Mouse (Mus musculus) neural tube, embryonic 12.5 days (tissue): ENCODE measurements around the gene Cdk11b. TPM values are rescaled to one million over a fixed set of nuclear protein-coding genes. Genes with fewer than 3 reads are reported as not detected.
"Not testable (repeated sequence)": the region's sequence is repeated elsewhere in the genome, so short reads cannot be mapped to it uniquely, and the experiment has no call there.

Source experiments
- ATAC-seq: fragments of 200-750 bp; cut with Nextera tagmentation; 2 replicates; pipeline ENCODE4 v1.8.0; 2017; ENCODE audit warnings: low read depth, mild to moderate bottlenecking, moderate TSS enrichment, moderate library complexity; ENCODE audit not compliant: low FRiP score
- H3K27ac ChIP-seq: fragments of 300-500 bp; sonication (generic); 2 replicates; pipeline ENCODE4 v1.5.1; 2016
- H3K27me3 ChIP-seq: fragments of 300-500 bp; sonication (generic); replicated peaks from 2 replicates; pipeline ENCODE4 v1.6.1; 2016; ENCODE audit warnings: mild to moderate bottlenecking
- H3K36me3 ChIP-seq: fragments of 300-500 bp; sonication (generic); 2 replicates; pipeline ENCODE4 v1.6.1; 2016; ENCODE audit warnings: mild to moderate bottlenecking
- H3K4me1 ChIP-seq: fragments of 300-500 bp; sonication (generic); 2 replicates; pipeline ENCODE4 v1.6.1; 2016
- H3K4me2 ChIP-seq: fragments of 300-500 bp; sonication (generic); replicated peaks from 2 replicates; pipeline ENCODE4 v1.6.1; 2016; ENCODE audit warnings: mild to moderate bottlenecking
- H3K4me3 ChIP-seq: fragments of 300-500 bp; sonication (generic); 2 replicates; pipeline ENCODE4 v1.5.1; 2016
- H3K9ac ChIP-seq: fragments of 300-500 bp; sonication (generic); 2 replicates; pipeline ENCODE4 v1.6.1; 2016; ENCODE audit warnings: mild to moderate bottlenecking
- H3K9me3 ChIP-seq: fragments of 300-500 bp; sonication (generic); 2 replicates; pipeline ENCODE4 v1.6.1; 2016; ENCODE audit warnings: mild to moderate bottlenecking
- WGBS: fragments of 180-500 bp; shearing (Covaris S2); methylation state at CpG from one replicate; pipeline ENCODE4 v1.1.7; 2016; 5-methylcytosine and 5-hydroxymethylcytosine counted together
- polyA plus RNA-seq: library from polyadenylated mRNA; unstranded; fragments of >200 nt; fragmentation: Nextera tagmentation; extraction: Ambion mirVana; gene quantifications from 2 replicates; pipeline ENCODE4 v1.2.1, GENCODE M21; 2016

The Cdk11b gene
- polyA plus RNA-seq, 1 experiment from 2014 or later: 79.5 TPM

DNA sequence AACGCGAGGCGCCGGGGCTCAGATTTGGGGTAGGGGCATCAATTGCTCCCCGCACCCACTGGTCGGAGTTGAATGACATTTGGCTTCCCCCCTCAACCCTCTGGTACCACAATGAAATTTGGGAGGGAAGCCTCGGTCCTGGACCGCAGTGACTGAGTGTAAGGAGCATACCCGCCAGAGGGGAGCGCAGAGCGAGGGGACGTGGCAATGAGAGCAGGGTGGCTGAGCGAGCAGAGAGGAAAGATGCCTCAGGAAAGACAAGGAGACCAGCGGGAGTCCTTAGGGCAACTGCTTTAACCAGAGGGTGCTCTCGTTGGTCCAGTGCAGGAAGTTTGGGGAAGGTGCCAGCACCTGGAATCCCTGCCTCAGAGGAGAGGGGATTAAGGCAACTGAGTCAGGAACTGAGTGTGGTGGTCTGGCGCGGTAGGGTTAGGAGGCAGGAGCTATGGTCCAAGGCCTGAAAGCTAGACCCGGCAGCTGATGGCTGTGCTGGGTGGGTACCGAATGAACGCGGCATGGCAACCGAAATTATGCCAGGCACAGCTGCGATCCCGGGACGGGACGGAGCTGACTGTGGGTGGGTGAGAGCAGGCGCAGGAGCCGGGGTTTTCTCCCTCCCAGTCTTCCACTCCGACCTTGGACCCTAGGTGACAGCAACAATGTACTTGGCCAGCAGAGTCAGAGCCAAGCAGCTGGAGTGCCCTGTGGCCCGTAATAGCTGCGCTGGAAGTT lies 29.0 kb downstream of the Cdk11b start:
- 3% methylated on average over 31 of the region's 31 CpGs for WGBS
- Histone ChIP-seq H3K4me3 (peak overlapping the region; percentile 38), H3K27ac (no peak overlapping the region), H3K9me3 (no peaks in the 10 kb centered on the region), H3K36me3 (peaks cover 49% of the 10 kb centered on the region), H3K4me2 (peak overlapping the region; percentile 73), H3K9ac (peak overlapping the region; percentile 55), H3K27me3 (peaks cover 64% of the 10 kb centered on the region), H3K4me1 (peaks cover 28% of the 10 kb centered on the region)
- peak; percentile 46 for ATAC-seq

DNA sequence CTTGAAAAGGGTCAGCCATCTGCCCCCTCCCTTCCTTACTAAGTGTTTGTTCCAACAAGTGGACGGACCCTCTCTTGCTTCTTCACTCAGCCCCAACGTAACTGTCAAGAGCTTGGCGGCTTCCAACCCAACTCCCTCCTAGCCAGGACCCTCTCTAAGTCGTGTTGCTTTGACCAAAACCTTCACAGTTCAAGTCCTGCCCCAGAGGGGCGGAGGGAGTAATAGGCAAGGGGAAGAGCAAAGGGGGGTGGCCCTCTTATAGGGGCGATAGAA lies 29.5 kb downstream of the Cdk11b start:
- no peak for ATAC-seq
- peak overlapping the region; percentile 38 for H3K4me3 ChIP-seq
- peaks cover 64% of the 10 kb centered on the region for H3K27me3 ChIP-seq
- H3K36me3 ChIP-seq: peaks cover 49% of the 10 kb centered on the region
- no peak overlapping the region for H3K27ac ChIP-seq
- WGBS: 5% methylated on average over 6 of the region's 6 CpGs
- H3K9ac ChIP-seq: no peak overlapping the region
- H3K4me1 ChIP-seq: peaks cover 28% of the 10 kb centered on the region
- no peaks in the 10 kb centered on the region for H3K9me3 ChIP-seq
- H3K4me2 ChIP-seq: peak overlapping the region; percentile 73

DNA sequence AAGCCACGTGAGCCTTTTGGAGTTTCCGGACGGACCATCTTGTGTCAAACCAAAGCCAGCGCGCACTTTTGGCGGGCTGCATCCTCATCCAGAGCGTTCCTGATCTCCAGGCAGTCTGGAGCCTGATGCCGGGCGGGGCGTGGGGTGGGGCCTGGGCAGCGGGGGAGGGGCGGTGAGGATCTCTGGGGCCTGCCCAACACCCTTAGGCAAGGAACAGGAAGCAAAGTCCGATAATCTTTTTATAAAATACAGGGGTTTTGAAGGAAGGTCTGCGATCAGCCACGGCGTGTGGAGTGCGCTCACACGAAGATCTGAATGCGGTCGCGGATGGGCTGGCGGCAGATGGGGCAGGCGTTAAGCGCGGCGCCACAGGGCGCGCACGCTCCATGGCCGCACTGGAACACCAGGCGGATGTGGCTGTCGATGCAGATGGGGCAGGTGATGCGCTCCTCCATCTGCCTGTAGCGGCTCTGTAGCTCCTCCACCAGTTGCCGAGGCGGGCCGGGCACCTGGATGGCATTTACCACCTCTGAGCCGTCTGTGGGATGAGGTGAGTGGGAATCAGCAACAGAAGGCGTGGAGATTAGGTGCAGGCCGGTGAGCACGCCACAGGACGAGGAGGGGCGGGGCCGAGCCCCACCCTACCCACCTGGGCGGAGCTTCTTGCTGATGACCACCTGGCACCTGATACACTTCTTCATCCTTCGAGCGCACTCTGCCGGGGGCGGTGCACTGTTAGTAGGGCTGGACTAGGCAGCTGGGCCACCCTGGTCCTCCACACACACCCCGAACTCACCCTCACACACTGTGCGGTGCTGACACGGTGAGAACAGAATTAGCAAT lies 30.0 kb downstream of the Cdk11b start:
- peaks cover 28% of the 10 kb centered on the region for H3K4me1 ChIP-seq
- H3K4me2 ChIP-seq: peak overlapping the region; percentile 73
- 2% methylated on average over 52 of the region's 52 CpGs for WGBS
- H3K9me3 ChIP-seq: no peaks in the 10 kb centered on the region
- H3K4me3 ChIP-seq: peak overlapping the region; percentile 38
- H3K9ac ChIP-seq: peak overlapping the region; percentile 18; the same call in 1 of the 2 replicates
- peak; percentile 48 for ATAC-seq
- peaks cover 48% of the 10 kb centered on the region for H3K36me3 ChIP-seq
- no peak overlapping the region for H3K27ac ChIP-seq
- H3K27me3 ChIP-seq: peaks cover 64% of the 10 kb centered on the region

DNA sequence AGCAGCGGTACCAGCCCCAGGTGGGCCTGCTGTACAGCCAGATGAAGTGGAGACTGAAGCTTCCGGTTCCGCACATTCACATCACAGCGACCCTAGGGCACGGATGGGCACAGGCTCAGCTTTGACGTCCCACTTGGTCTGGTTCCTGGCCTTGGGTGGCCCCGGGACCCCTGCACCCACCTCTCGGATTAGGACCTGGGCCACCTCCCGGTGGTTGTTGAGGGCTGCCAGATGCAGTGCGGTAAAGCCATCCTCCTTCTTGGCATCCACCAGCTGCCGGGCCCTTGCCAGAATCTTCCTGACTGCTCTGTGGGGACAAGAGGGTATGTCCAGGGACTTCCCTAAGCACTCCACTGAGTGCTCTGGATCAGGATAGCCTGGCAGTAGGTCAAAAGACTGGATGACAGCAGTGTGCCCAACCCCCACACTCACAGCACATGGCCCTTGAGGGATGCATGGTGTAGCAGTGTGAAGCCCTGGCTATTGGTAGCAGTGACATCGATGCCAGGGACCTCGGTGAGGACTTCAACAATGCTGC lies 31.6 kb downstream of the Cdk11b start:
- peaks cover 54% of the 10 kb centered on the region for H3K27me3 ChIP-seq
- no peaks in the 10 kb centered on the region for H3K9me3 ChIP-seq
- H3K9ac ChIP-seq: no peak overlapping the region
- WGBS: 87% methylated on average over 13 of the region's 13 CpGs
- H3K4me1 ChIP-seq: peaks cover 28% of the 10 kb centered on the region
- no peak for ATAC-seq
- H3K4me2 ChIP-seq: no peak overlapping the region
- no peak overlapping the region for H3K27ac ChIP-seq
- H3K4me3 ChIP-seq: no peak overlapping the region
- peaks cover 41% of the 10 kb centered on the region for H3K36me3 ChIP-seq

DNA sequence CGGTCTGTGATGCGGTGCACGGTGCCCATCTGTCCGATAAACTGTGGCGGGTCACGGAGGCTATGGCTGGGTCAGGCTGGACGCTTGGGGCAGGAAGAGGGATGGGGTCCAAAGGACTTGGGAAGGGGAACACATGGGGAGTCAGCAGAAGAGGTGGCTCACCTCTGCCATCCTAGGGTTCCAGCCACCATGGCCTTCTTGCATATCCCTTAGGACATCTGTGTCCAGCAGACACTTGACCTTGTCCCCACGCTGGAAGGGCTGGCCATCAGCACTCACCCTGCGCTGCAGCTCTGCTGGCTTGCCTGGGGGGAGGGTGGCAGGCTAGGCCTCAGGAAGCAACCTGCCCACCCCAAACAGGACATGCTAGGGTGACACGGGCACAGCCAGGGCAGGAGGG lies 34.3 kb downstream of the Cdk11b start:
- Histone ChIP-seq H3K4me1 (peaks cover 14% of the 10 kb centered on the region), H3K36me3 (peaks cover 39% of the 10 kb centered on the region), H3K27ac (no peak overlapping the region), H3K9me3 (no peaks in the 10 kb centered on the region), H3K4me3 (no peak overlapping the region), H3K9ac (no peak overlapping the region), H3K27me3 (peaks cover 27% of the 10 kb centered on the region), H3K4me2 (no peak overlapping the region)
- ATAC-seq: no peak
- WGBS: 93% methylated on average over 10 of the region's 10 CpGs

DNA sequence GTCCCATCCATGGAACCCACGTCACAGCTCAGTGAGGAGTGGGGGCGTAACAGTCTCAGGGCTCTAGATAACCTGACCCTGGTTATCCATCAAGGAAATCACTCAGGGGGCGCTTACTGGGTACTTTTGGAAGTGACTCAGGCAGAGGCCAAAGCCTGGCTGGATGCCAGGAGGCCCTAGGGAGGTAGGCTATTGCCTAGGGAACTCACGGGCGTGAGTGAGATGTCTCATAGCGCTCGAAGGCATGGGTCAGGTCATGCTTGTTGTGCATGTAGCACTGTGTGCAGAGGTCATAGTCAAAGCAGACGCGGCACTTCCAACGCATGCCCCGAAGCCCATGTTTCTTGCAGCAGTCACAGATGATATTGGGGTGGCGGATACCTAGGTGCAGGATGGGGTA lies 36.0 kb downstream of the Cdk11b start:
- ATAC-seq: no peak
- no peak overlapping the region for H3K27ac ChIP-seq
- H3K36me3 ChIP-seq: peaks cover 39% of the 10 kb centered on the region
- no peak overlapping the region for H3K4me2 ChIP-seq
- H3K9me3 ChIP-seq: no peaks in the 10 kb centered on the region
- no peak overlapping the region for H3K4me3 ChIP-seq
- H3K9ac ChIP-seq: no peak overlapping the region
- WGBS: 90% methylated on average over 12 of the region's 12 CpGs
- peaks cover 11% of the 10 kb centered on the region for H3K27me3 ChIP-seq
- H3K4me1 ChIP-seq: no peaks in the 10 kb centered on the region

DNA sequence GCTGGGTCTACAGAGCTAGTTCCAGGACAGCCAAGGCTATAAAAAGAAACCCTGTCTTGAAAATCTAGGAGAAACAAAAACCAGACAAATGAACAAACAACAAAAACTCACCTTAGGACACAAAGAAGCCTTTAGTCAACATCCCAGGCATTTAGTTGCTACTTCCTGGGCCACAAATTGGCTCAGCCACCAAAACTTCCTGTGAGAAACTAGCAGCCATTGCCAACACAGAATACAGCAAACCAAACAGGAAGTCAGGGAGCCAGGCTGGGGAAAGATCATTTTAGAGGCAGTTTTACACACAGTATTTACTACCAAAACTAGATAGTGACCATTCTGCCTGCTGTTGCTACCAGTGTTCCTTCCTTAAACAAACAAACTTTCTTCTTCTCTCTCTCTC lies 42.2 kb downstream of the Cdk11b start:
- no peak overlapping the region for H3K4me2 ChIP-seq
- no peak overlapping the region for H3K27ac ChIP-seq
- no peaks in the 10 kb centered on the region for H3K9me3 ChIP-seq
- H3K4me3 ChIP-seq: no peak overlapping the region
- peaks cover 3% of the 10 kb centered on the region; the same call in 1 of the 2 replicates for H3K36me3 ChIP-seq
- ATAC-seq: no peak
- peaks cover 13% of the 10 kb centered on the region for H3K4me1 ChIP-seq
- no peaks in the 10 kb centered on the region for H3K27me3 ChIP-seq
- no peak overlapping the region for H3K9ac ChIP-seq

DNA sequence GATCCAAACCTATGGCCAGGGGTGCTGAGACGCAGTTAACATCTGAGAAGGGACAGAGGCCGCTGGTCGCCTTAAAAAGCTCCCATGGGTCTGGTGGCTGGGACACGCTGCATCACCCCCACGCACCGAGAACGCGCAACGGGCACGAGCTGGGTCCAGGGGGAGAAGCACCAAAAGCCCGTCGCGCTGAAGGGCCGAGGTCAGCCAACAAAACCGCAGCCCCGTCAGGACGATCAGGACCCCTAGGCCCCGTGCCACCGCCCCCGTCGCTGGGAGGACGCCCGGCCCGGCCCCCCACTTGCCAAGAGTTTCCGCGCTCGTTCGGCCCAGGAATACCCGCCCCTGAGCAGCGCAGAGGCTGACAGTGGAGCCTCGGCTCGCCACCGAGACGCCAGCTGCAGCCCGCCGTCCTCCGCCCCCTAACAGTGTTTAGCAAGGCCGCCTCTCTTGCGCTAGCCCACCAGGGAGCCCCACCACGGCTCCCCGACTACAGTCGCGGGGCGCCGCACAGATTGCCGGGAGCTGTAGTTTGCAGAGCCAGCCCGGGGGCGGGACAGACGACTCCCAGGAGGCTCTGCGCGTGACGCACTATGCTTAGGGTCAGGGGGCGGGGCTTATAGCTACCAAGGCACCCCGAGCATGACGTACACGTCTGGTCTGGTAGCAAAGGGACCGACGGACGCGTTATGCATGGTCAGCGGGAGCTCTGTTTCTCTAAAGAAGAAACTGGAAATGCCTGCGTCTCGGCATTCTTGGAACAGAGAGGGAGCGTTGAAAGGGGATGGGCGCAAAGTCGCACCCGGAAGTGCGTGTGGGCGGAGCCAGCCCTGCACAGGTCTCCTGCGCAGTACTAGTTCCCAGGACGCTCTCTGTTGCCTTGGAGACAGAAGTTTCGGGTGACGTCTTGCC lies 44.3 kb downstream of the Cdk11b start, which contains the start of gene Mib2:
Gene Mib2, minus strand, starts transcription at position 510 of the 909 bp plus-strand sequence.
- H3K4me2 ChIP-seq: peak within 1 kb of the TSS; percentile 94
- H3K4me3 ChIP-seq: peak within 1 kb of the TSS; percentile 81
- H3K9ac ChIP-seq: peak within 1 kb of the TSS; percentile 77
- WGBS: under 1% methylated on average over 73 of the region's 73 CpGs
- no peaks in the 10 kb centered on the region; the same call in 1 of the 2 replicates for H3K36me3 ChIP-seq
- peak within 1 kb of the TSS; percentile 53; the same call in 1 of the 2 replicates for H3K27ac ChIP-seq
- H3K9me3 ChIP-seq: no peaks in the 10 kb centered on the region
- H3K4me1 ChIP-seq: peaks cover 13% of the 10 kb centered on the region
- peak; percentile 98 for ATAC-seq
- H3K27me3 ChIP-seq: no peaks in the 10 kb centered on the region

DNA sequence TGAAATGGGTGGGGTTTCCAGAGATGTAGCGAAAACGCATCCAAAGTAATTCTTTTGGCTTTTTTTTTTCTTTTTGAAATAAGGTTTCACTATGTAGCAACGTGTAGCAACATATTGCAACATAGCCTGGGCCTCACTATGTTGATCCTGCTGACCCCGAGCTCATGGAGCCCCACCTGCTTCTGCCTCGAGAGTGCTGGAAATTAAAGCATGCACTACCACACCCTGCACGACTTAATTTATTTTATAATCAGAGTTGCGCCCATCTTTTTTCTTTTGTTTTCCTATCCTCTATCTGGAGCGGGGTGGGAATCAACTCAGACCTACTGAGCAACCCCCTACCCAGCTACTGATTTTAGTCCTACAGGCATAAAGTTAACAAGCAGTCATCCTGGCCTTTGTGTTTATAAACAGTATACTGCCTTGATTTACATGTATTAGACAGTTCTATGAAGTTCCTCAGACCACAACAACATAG lies 45.0 kb downstream of the Cdk11b start:
- 2% methylated on average over 8 of the region's 8 CpGs for WGBS
- H3K27ac ChIP-seq: no peak overlapping the region
- no peak; the same call in 1 of the 2 replicates for ATAC-seq
- peak overlapping the region; percentile 94 for H3K4me2 ChIP-seq
- H3K27me3 ChIP-seq: no peaks in the 10 kb centered on the region
- H3K36me3 ChIP-seq: no peaks in the 10 kb centered on the region; the same call in 1 of the 2 replicates
- H3K4me1 ChIP-seq: peaks cover 13% of the 10 kb centered on the region
- peak overlapping the region; percentile 81 for H3K4me3 ChIP-seq
- H3K9me3 ChIP-seq: no peaks in the 10 kb centered on the region
- peak overlapping the region; percentile 77; the same call in 1 of the 2 replicates for H3K9ac ChIP-seq

DNA sequence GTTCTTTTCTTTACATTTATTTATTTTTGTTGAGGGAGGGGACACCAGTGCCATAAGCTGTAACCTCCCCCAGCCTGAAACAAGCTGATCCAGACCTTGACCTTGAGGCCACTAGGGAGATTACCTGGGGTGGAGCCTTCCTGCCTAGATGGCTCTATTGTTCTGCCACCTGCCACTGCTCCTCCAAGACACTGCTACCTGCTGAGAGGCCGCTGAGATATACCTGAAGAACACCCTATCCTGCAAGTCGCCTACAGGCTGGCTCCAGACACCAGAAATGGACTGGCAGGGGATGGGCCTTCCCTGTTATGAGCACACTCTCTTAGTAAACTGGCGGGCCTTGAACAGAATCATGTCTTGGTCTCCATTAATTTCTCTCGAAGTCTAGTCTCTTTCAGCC lies 45.6 kb downstream of the Cdk11b start:
- not testable (repeated sequence) for H3K27me3 ChIP-seq, H3K4me2 ChIP-seq, H3K9me3 ChIP-seq, H3K27ac ChIP-seq, H3K9ac ChIP-seq, ATAC-seq, H3K4me3 ChIP-seq, H3K36me3 ChIP-seq
- peaks cover 13% of the 10 kb centered on the region for H3K4me1 ChIP-seq
- 59% methylated on average over 4 of the region's 4 CpGs for WGBS

DNA sequence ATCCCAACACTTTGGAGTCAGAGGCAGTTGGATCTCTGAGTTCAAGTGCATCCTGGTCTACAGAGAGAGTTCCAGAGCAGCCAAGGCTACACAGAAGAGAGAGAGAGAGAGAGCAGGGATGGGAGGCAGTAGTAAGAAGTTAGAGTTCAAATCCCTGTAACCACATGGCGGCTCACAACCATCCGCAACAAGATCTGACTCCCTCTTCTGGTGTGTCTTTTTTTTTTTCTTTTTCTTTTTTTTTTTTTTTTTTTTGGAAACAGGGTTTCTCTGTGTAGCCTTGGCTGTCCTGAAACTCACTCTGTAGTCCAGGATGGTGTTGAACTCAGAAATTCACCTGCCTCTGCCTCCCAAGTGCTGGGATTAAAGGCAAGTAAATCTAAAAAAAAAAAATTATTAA lies 47.4 kb downstream of the Cdk11b start:
- Histone ChIP-seq H3K4me3 (no peak overlapping the region), H3K4me1 (peaks cover 13% of the 10 kb centered on the region), H3K9me3 (no peaks in the 10 kb centered on the region), H3K4me2 (no peak overlapping the region), H3K9ac (no peak overlapping the region), H3K36me3 (no peaks in the 10 kb centered on the region), H3K27me3 (no peaks in the 10 kb centered on the region), H3K27ac (no peak overlapping the region)
- ATAC-seq: no peak
- 70% methylated on average over 2 of the region's 2 CpGs for WGBS
